Mouse (Mus musculus) embryonic facial prominence, embryonic 11.5 days (tissue): ENCODE data around the gene Canx. TPM values are rescaled to one million over a fixed set of nuclear protein-coding genes. Genes with fewer than 3 reads are reported as not detected.

Experiments
- ATAC-seq: fragments of 200-750 bp; cut with Nextera tagmentation; replicated peaks from 2 replicates; pipeline ENCODE4 v1.8.0; 2017; ENCODE audit warnings: low read depth; ENCODE audit not compliant: insufficient number of reproducible peaks, low FRiP score, low TSS enrichment
- DNase-seq: peaks from one replicate; pipeline ENCODE4 v3.0.0-alpha.2; 2015; ENCODE audit warnings: low spot score
- H3K27ac ChIP-seq: fragments of 300-500 bp; sonication (generic); replicated peaks from 2 replicates; pipeline ENCODE4 v1.5.1; 2014; ENCODE audit warnings: mild to moderate bottlenecking, low read depth, low read length, control low read depth
- H3K27me3 ChIP-seq: fragments of 300-500 bp; sonication (generic); 2 replicates; pipeline ENCODE4 v1.6.1; 2014; ENCODE audit warnings: mild to moderate bottlenecking, low read length, moderate library complexity, mixed read lengths; ENCODE audit not compliant: control insufficient read depth, insufficient read depth
- H3K36me3 ChIP-seq: fragments of 300-500 bp; sonication (generic); replicated peaks from 2 replicates; pipeline ENCODE4 v1.6.1; 2014; ENCODE audit warnings: low read depth, mild to moderate bottlenecking, low read length, moderate library complexity, mixed read lengths; ENCODE audit not compliant: control insufficient read depth, insufficient read depth
- H3K4me1 ChIP-seq: fragments of 300-500 bp; sonication (generic); 2 replicates; pipeline ENCODE4 v1.6.1; 2014; ENCODE audit warnings: low read length, mixed read lengths; ENCODE audit not compliant: control insufficient read depth, insufficient read depth
- H3K4me2 ChIP-seq: fragments of 300-500 bp; sonication (generic); 2 replicates; pipeline ENCODE4 v1.6.1; 2014; ENCODE audit warnings: low read depth, mild to moderate bottlenecking, control low read depth, low read length, moderate library complexity
- H3K4me3 ChIP-seq: fragments of 300-500 bp; sonication (generic); 2 replicates; pipeline ENCODE4 v1.5.1; 2014; ENCODE audit warnings: low read depth, low read length, control low read depth
- H3K9ac ChIP-seq: fragments of 300-500 bp; sonication (generic); replicated peaks from 2 replicates; pipeline ENCODE4 v1.6.1; 2014; ENCODE audit warnings: mild to moderate bottlenecking, control low read depth, low read length
- H3K9me3 ChIP-seq: fragments of 300-500 bp; sonication (generic); replicated peaks from 2 replicates; pipeline ENCODE4 v1.6.1; 2016; ENCODE audit warnings: mild to moderate bottlenecking, low read length, inconsistent platforms, mixed read lengths; ENCODE audit not compliant: control insufficient read depth
- WGBS: fragments of 180-500 bp; shearing (Covaris S2); extraction: QIAGEN DNeasy Blood & Tissue Kit; methylation state at CpG from one replicate; pipeline ENCODE4 v1.1.7; 2014; 5-methylcytosine and 5-hydroxymethylcytosine counted together
- polyA plus RNA-seq: library from polyadenylated mRNA; unstranded; fragments of >200 nt; fragmentation: Nextera tagmentation; extraction: Ambion mirVana; gene quantifications from 2 replicates; pipeline ENCODE4 v1.2.1, GENCODE M21; 2014

The Canx gene
- polyA plus RNA-seq, 1 experiment from 2014 or later = 265 TPM

- no peaks in the 10 kb centered on the region for H3K9me3 ChIP-seq
- H3K4me3 ChIP-seq = no peak overlapping the region
- H3K27me3 ChIP-seq = no peaks in the 10 kb centered on the region
- H3K4me1 ChIP-seq = no peaks in the 10 kb centered on the region
- H3K9ac ChIP-seq = no peak overlapping the region
- DNase-seq (no peak), ATAC-seq (no peak)
- H3K36me3 ChIP-seq = no peaks in the 10 kb centered on the region; the same call in 1 of the 2 replicates
- H3K4me2 ChIP-seq = no peak overlapping the region
- WGBS = 90% methylated on average over 1 of the region's 1 CpGs
- H3K27ac ChIP-seq = no peak overlapping the region
Observed at GRCm38 (mm10) chr11:50280053-50280452, 45.4 kb downstream of the Canx start.

DNA sequence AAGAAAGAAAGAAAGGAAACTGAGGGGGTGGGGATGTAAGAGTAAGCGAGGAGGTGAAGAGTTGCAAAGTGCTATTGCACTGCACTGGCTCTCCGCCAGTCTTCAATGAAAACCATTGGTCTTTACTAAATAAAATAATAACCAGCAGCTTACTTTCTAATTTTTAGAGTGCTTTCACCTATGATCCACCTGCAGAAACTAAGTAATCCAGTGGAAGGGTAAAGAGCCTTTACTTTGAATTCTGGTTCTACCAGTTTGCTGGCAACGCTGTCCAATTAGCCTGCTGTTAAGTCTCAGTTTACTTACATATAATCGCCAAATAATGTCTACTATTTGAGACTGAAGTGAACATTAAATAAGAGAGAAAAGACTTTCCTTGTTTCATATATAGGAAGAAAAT lies 46.5 kb downstream of the Canx start:
- no peak for DNase-seq
- H3K9me3 ChIP-seq = no peaks in the 10 kb centered on the region
- no peak for ATAC-seq
- no peak overlapping the region for H3K4me3 ChIP-seq
- H3K36me3 ChIP-seq = no peaks in the 10 kb centered on the region; the same call in 1 of the 2 replicates
- WGBS = 89% methylated on average over 4 of the region's 4 CpGs
- no peak overlapping the region for H3K4me2 ChIP-seq
- H3K4me1 ChIP-seq = no peaks in the 10 kb centered on the region
- H3K27ac ChIP-seq = no peak overlapping the region
- H3K27me3 ChIP-seq = no peaks in the 10 kb centered on the region
- no peak overlapping the region for H3K9ac ChIP-seq

DNA sequence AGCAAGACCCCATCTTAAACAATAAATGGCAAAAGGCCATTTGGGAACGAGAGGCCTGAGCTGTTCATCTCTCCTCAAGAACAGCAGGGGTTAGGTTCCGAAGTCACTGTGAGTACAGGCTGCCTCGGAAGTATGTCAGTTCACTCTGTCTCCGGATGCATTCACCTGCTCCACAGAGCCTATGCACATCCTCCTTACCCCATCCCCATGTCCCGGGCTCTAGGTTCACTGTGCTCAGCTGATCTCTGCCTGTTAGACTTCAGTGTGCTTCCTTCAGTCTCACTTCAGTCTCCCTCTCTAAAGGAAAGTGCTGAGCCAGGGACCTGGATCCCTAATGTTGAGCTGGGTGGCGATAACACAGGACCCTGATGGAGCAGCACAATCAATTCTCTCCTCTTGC lies 47.8 kb downstream of the Canx start:
- Histone ChIP-seq H3K27me3 (no peaks in the 10 kb centered on the region), H3K27ac (no peak overlapping the region), H3K9ac (no peak overlapping the region), H3K4me3 (no peak overlapping the region), H3K4me1 (no peaks in the 10 kb centered on the region), H3K36me3 (no peaks in the 10 kb centered on the region; the same call in 1 of the 2 replicates), H3K9me3 (no peaks in the 10 kb centered on the region), H3K4me2 (no peak overlapping the region)
- 89% methylated on average over 6 of the region's 6 CpGs for WGBS
- ATAC-seq = no peak
- DNase-seq = no peak

- H3K36me3 ChIP-seq = no peaks in the 10 kb centered on the region; the same call in 1 of the 2 replicates
Observed at GRCm38 (mm10) chr11:50277025-50277424, 48.4 kb downstream of the Canx start.

DNA sequence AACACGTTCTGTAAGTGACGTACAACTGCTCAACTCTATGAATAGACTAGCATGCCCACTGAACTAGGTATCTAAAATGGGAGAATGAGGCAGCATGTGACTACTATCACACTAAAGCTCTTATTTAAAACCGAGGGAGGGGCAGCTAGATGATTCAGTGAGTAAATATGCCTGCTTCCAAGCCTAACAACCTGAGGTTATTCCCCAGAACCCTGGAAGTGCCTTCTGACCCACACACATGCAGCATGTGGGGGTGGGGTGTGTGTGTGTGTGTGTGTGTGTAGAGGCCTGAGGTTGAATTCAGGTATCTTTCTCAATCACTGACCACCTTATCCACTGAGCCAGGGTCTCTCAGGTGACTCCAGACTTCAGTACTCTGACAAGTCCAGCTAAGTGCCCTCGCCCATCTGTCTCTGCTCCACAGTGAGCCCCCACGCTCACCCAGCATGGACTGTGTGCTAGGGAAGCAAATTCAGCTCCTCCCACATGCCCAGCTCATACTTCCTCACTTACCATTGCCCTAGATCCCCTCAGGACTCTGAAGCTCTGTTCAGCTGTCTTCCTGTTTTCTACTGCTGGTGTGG lies 49.8 kb downstream of the Canx start:
- no peaks in the 10 kb centered on the region for H3K27me3 ChIP-seq
- no peak overlapping the region for H3K9ac ChIP-seq
- no peaks in the 10 kb centered on the region; the same call in 1 of the 2 replicates for H3K36me3 ChIP-seq
- H3K4me3 ChIP-seq = no peak overlapping the region
- DNase-seq = no peak
- no peak overlapping the region for H3K4me2 ChIP-seq
- WGBS = 87% methylated on average over 5 of the region's 5 CpGs
- no peak for ATAC-seq
- no peak overlapping the region for H3K27ac ChIP-seq
- H3K4me1 ChIP-seq = no peaks in the 10 kb centered on the region
- no peaks in the 10 kb centered on the region for H3K9me3 ChIP-seq

More at GRCm38 (mm10) chr11:50277025-50277424, 48.4 kb downstream of the Canx start:
- Histone ChIP-seq H3K4me2 (no peak overlapping the region), H3K27me3 (no peaks in the 10 kb centered on the region), H3K9ac (no peak overlapping the region), H3K9me3 (no peaks in the 10 kb centered on the region), H3K4me1 (no peaks in the 10 kb centered on the region), H3K4me3 (no peak overlapping the region), H3K27ac (no peak overlapping the region)
- no peak for DNase-seq
- ATAC-seq = no peak

DNA sequence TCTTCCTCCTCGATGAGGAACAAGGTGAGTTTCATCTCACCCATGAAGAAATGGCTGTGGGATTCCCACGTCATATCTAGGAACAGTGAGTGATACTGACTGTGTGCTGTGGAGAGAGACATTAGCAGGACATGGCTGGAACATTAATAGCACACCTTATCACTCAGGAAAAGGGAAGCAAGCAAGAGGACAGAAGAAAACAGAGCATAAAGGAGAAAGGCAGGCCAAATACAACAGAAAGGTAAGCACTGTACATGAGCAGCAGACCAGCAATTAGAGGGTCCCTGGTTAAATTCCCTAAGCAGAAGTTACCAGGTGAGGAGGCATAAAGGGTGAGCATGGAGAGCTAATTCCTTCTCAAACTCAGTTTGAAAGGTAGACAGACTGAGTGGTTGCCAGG lies 50.4 kb downstream of the Canx start:
- H3K9ac ChIP-seq = no peak overlapping the region
- no peaks in the 10 kb centered on the region for H3K36me3 ChIP-seq
- no peaks in the 10 kb centered on the region for H3K27me3 ChIP-seq
- H3K27ac ChIP-seq = no peak overlapping the region
- ATAC-seq (no peak), DNase-seq (no peak)
- H3K4me1 ChIP-seq = no peaks in the 10 kb centered on the region
- no peak overlapping the region for H3K4me3 ChIP-seq
- H3K4me2 ChIP-seq = no peak overlapping the region
- no peaks in the 10 kb centered on the region for H3K9me3 ChIP-seq
- 92% methylated on average over 2 of the region's 2 CpGs for WGBS

GRCm38 (mm10) chr11:50272819-50273218 lies 52.7 kb downstream of the Canx start:
- WGBS = 91% methylated on average over 2 of the region's 2 CpGs
- H3K4me1 ChIP-seq = no peaks in the 10 kb centered on the region
- DNase-seq (no peak), ATAC-seq (no peak)
- H3K4me3 ChIP-seq = no peak overlapping the region
- no peaks in the 10 kb centered on the region for H3K36me3 ChIP-seq
- H3K27ac ChIP-seq = no peak overlapping the region
- H3K9ac ChIP-seq = no peak overlapping the region
- H3K27me3 ChIP-seq = no peaks in the 10 kb centered on the region
- no peaks in the 10 kb centered on the region for H3K9me3 ChIP-seq
- no peak overlapping the region for H3K4me2 ChIP-seq

DNA sequence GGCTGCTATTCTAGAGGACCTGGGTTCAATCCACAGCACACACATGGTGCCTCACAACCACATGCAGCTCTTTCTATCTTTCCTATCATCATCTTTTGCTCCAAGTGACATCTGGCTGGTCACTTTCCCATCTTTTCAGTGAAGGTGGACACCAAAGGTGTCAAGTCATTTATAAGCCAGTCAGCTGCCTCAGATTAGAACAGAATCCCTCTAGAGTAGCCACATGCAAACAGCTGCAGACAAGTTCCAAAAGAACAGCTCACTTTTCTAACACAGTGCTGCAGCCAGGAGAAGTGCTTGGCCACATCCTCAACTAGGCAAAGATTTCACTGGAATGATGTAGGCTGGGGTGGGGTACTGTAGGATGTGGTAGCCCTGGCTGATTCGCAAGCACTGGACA lies 55.6 kb downstream of the Canx start:
- no peak overlapping the region for H3K9ac ChIP-seq
- no peak overlapping the region for H3K27ac ChIP-seq
- DNase-seq (no peak), ATAC-seq (no peak)
- H3K27me3 ChIP-seq = no peaks in the 10 kb centered on the region
- no peak overlapping the region for H3K4me3 ChIP-seq
- H3K9me3 ChIP-seq = no peaks in the 10 kb centered on the region
- no peak overlapping the region for H3K4me2 ChIP-seq
- no peaks in the 10 kb centered on the region; the same call in 1 of the 2 replicates for H3K36me3 ChIP-seq
- H3K4me1 ChIP-seq = no peaks in the 10 kb centered on the region
- WGBS = 100% methylated on average over 1 of the region's 1 CpGs
